Mouse (Mus musculus): ENCODE results near the gene Hic2. TPM values are rescaled to one million over a fixed set of nuclear protein-coding genes. Genes with fewer than 3 reads are reported as not detected.
A peak's percentile ranks its signal among the peaks of the same experiment; 100 is the strongest.

Hic2 gene
- polyA plus RNA-seq, 1 experiment from 2014 or later: 4.0 TPM

GRCm38 (mm10) chr16:17208389-17209361 lies 24.7 kb upstream of the Hic2 start, which contains the start of gene Rimbp3:
Gene Rimbp3, plus strand, starts transcription at chr16:17208603.
- Histone ChIP-seq H3K27ac (ENCODE audit: low read length) (no peak within 1 kb of the TSS), H3K9me3 (replicated peaks; ENCODE audit: control insufficient read depth, low read length) (no peaks in the 10 kb centered on the region), H3K27me3 (ENCODE audit: control insufficient read depth, insufficient read depth, low read length) (peaks cover 8% of the 10 kb centered on the region; the same call in 1 of the 2 replicates), H3K4me1 (ENCODE audit: control insufficient read depth, insufficient read depth, low read length) (peaks cover 11% of the 10 kb centered on the region), H3K9ac (ENCODE audit: low read length) (peak within 1 kb of the TSS; percentile 73), H3K36me3 (ENCODE audit: control insufficient read depth, insufficient read depth) (no peaks in the 10 kb centered on the region), H3K4me2 (ENCODE audit: low read depth, low read length) (peak within 1 kb of the TSS; percentile 96), H3K4me3 (ENCODE audit: low read length) (peak within 1 kb of the TSS; percentile 62)
- WGBS: under 1% methylated on average over 83 of the region's 85 CpGs
- ATAC-seq (replicated peaks; ENCODE audit: extremely low read depth, insufficient read depth, low FRiP score): peak; percentile 74

GRCm38 (mm10) chr16:17209404-17209960 lies 23.9 kb upstream of the Hic2 start:
- Histone ChIP-seq H3K9ac (ENCODE audit: low read length) (peak overlapping the region; percentile 44), H3K27me3 (ENCODE audit: control insufficient read depth, insufficient read depth, low read length) (peaks cover 8% of the 10 kb centered on the region; the same call in 1 of the 2 replicates), H3K4me3 (ENCODE audit: low read length) (peak overlapping the region; percentile 62), H3K36me3 (ENCODE audit: control insufficient read depth, insufficient read depth) (no peaks in the 10 kb centered on the region), H3K27ac (ENCODE audit: low read length) (no peak overlapping the region), H3K4me1 (ENCODE audit: control insufficient read depth, insufficient read depth, low read length) (peaks cover 11% of the 10 kb centered on the region), H3K4me2 (ENCODE audit: low read depth, low read length) (peak overlapping the region; percentile 96), H3K9me3 (replicated peaks; ENCODE audit: control insufficient read depth, low read length) (no peaks in the 10 kb centered on the region)
- ATAC-seq (replicated peaks; ENCODE audit: extremely low read depth, insufficient read depth, low FRiP score): peak; percentile 10; the same call in 1 of the 2 replicates
- WGBS: under 1% methylated on average over 37 of the region's 37 CpGs

GRCm38 (mm10) chr16:17209981-17210838 lies 23.2 kb upstream of the Hic2 start:
- peak overlapping the region; percentile 96 for H3K4me2 ChIP-seq (ENCODE audit: low read depth, low read length)
- no peaks in the 10 kb centered on the region for H3K36me3 ChIP-seq (ENCODE audit: control insufficient read depth, insufficient read depth)
- 8% methylated on average over 48 of the region's 48 CpGs for WGBS
- H3K27ac ChIP-seq (ENCODE audit: low read length): no peak overlapping the region
- H3K4me1 ChIP-seq (ENCODE audit: control insufficient read depth, insufficient read depth, low read length): peaks cover 11% of the 10 kb centered on the region
- H3K9ac ChIP-seq (ENCODE audit: low read length): peak overlapping the region; percentile 51
- H3K27me3 ChIP-seq (ENCODE audit: control insufficient read depth, insufficient read depth, low read length): peaks cover 8% of the 10 kb centered on the region; the same call in 1 of the 2 replicates
- H3K4me3 ChIP-seq (ENCODE audit: low read length): peak overlapping the region; percentile 62
- peak; percentile 64 for ATAC-seq (replicated peaks; ENCODE audit: extremely low read depth, insufficient read depth, low FRiP score)
- no peaks in the 10 kb centered on the region for H3K9me3 ChIP-seq (replicated peaks; ENCODE audit: control insufficient read depth, low read length)

GRCm38 (mm10) chr16:17216934-17217633 lies 16.3 kb upstream of the Hic2 start:
- Histone ChIP-seq H3K36me3 (ENCODE audit: control insufficient read depth, insufficient read depth) (no peaks in the 10 kb centered on the region), H3K27me3 (ENCODE audit: control insufficient read depth, insufficient read depth, low read length) (no peaks in the 10 kb centered on the region), H3K4me2 (ENCODE audit: low read depth, low read length) (no peak overlapping the region), H3K4me1 (ENCODE audit: control insufficient read depth, insufficient read depth, low read length) (0 out of 2 replicates have a peak, but pooled peaks cover 3% of the 10 kb centered on the region), H3K9ac (ENCODE audit: low read length) (no peak overlapping the region), H3K9me3 (replicated peaks; ENCODE audit: control insufficient read depth, low read length) (no peaks in the 10 kb centered on the region), H3K27ac (ENCODE audit: low read length) (no peak overlapping the region), H3K4me3 (ENCODE audit: low read length) (no peak overlapping the region)
- ATAC-seq (replicated peaks; ENCODE audit: extremely low read depth, insufficient read depth, low FRiP score): no peak
- 62% methylated on average over 8 of the region's 8 CpGs for WGBS

- Histone ChIP-seq H3K9ac (ENCODE audit: low read length) (no peak overlapping the region), H3K27ac (ENCODE audit: low read length) (no peak overlapping the region), H3K4me2 (ENCODE audit: low read depth, low read length) (no peak overlapping the region), H3K9me3 (replicated peaks; ENCODE audit: control insufficient read depth, low read length) (no peaks in the 10 kb centered on the region), H3K36me3 (ENCODE audit: control insufficient read depth, insufficient read depth) (no peaks in the 10 kb centered on the region), H3K27me3 (ENCODE audit: control insufficient read depth, insufficient read depth, low read length) (no peaks in the 10 kb centered on the region), H3K4me3 (ENCODE audit: low read length) (no peak overlapping the region), H3K4me1 (ENCODE audit: control insufficient read depth, insufficient read depth, low read length) (0 out of 2 replicates have a peak, but pooled peaks cover 3% of the 10 kb centered on the region)
- ATAC-seq (replicated peaks; ENCODE audit: extremely low read depth, insufficient read depth, low FRiP score): no peak
- WGBS: 23% methylated on average over 7 of the region's 7 CpGs
These were observed 13.1 kb upstream of the Hic2 start for GRCm38 (mm10) chr16:17220127-17220733.

- H3K4me3 ChIP-seq (ENCODE audit: low read length): no peak overlapping the region
These were observed 11.2 kb upstream of the Hic2 start for GRCm38 (mm10) chr16:17222197-17222596.

GRCm38 (mm10) chr16:17225584-17225983 lies 7.8 kb upstream of the Hic2 start:
- ATAC-seq (replicated peaks; ENCODE audit: extremely low read depth, insufficient read depth, low FRiP score): no peak
- no peak overlapping the region for H3K27ac ChIP-seq (ENCODE audit: low read length)
- WGBS: 87% methylated on average over 5 of the region's 5 CpGs

More at GRCm38 (mm10) chr16:17222197-17222596, 11.2 kb upstream of the Hic2 start:
- no peaks in the 10 kb centered on the region for H3K36me3 ChIP-seq (ENCODE audit: control insufficient read depth, insufficient read depth)
- peak; percentile 100 for ATAC-seq (replicated peaks; ENCODE audit: extremely low read depth, insufficient read depth, low FRiP score)
- no peak overlapping the region for H3K9ac ChIP-seq (ENCODE audit: low read length)
- H3K27me3 ChIP-seq (ENCODE audit: control insufficient read depth, insufficient read depth, low read length): no peaks in the 10 kb centered on the region
- H3K4me1 ChIP-seq (ENCODE audit: control insufficient read depth, insufficient read depth, low read length): 0 out of 2 replicates have a peak, but pooled peaks cover 3% of the 10 kb centered on the region
- no peak overlapping the region for H3K27ac ChIP-seq (ENCODE audit: low read length)
- no peak overlapping the region for H3K4me2 ChIP-seq (ENCODE audit: low read depth, low read length)
- no peaks in the 10 kb centered on the region for H3K9me3 ChIP-seq (replicated peaks; ENCODE audit: control insufficient read depth, low read length)
- WGBS: 34% methylated on average over 25 of the region's 25 CpGs

GRCm38 (mm10) chr16:17226496-17226895 lies 6.9 kb upstream of the Hic2 start:
- no peak overlapping the region for H3K27ac ChIP-seq (ENCODE audit: low read length)
- H3K4me1 ChIP-seq (ENCODE audit: control insufficient read depth, insufficient read depth, low read length): no peaks in the 10 kb centered on the region
- no peak for ATAC-seq (replicated peaks; ENCODE audit: extremely low read depth, insufficient read depth, low FRiP score)
- no peak overlapping the region for H3K4me2 ChIP-seq (ENCODE audit: low read depth, low read length)
- no peaks in the 10 kb centered on the region for H3K36me3 ChIP-seq (ENCODE audit: control insufficient read depth, insufficient read depth)
- no peak overlapping the region for H3K9ac ChIP-seq (ENCODE audit: low read length)
- no peaks in the 10 kb centered on the region for H3K27me3 ChIP-seq (ENCODE audit: control insufficient read depth, insufficient read depth, low read length)
- no peak overlapping the region for H3K4me3 ChIP-seq (ENCODE audit: low read length)
- peaks cover 4% of the 10 kb centered on the region; the same call in 1 of the 2 replicates for H3K9me3 ChIP-seq (replicated peaks; ENCODE audit: control insufficient read depth, low read length)

More at GRCm38 (mm10) chr16:17225584-17225983, 7.8 kb upstream of the Hic2 start:
- Histone ChIP-seq H3K27me3 (ENCODE audit: control insufficient read depth, insufficient read depth, low read length) (no peaks in the 10 kb centered on the region), H3K9ac (ENCODE audit: low read length) (no peak overlapping the region), H3K9me3 (replicated peaks; ENCODE audit: control insufficient read depth, low read length) (peaks cover 4% of the 10 kb centered on the region; the same call in 1 of the 2 replicates), H3K4me2 (ENCODE audit: low read depth, low read length) (no peak overlapping the region), H3K4me3 (ENCODE audit: low read length) (no peak overlapping the region), H3K36me3 (ENCODE audit: control insufficient read depth, insufficient read depth) (no peaks in the 10 kb centered on the region), H3K4me1 (ENCODE audit: control insufficient read depth, insufficient read depth, low read length) (no peaks in the 10 kb centered on the region)

Data from heart, embryonic 16.5 days (tissue).